37 mouse cellular contexts compared by ENCODE assay signal in genomic region chr8:13393869-13394268, GRCm38 (mm10). TPM values are rescaled to one million over a fixed set of nuclear protein-coding genes. Genes with fewer than 3 reads are reported as not detected.
"Had no signal": no experiment of that assay in that cellular context is flagged by ENCODE, and none has a peak within 500 bp of the region (broad histone marks: within the 10 kb centered on the region; RNA-seq: fewer than 3 reads in every experiment).

No protein-coding gene starts in this region.

- H3K4me3 ChIP-seq: left cerebral cortex, adult 2 months; limb, embryonic 12.5 days; limb, embryonic 13.5 days; liver, embryonic 12.5 days; liver, embryonic 13.5 days; liver, embryonic 15.5 days; lung, embryonic 15.5 days; megakaryocyte, embryonic 14.5 days; midbrain, embryonic 10.5 days; midbrain, embryonic 12.5 days; midbrain, embryonic 13.5 days; midbrain, embryonic 15.5 days; myocyte had no signal

- H3K27me3 ChIP-seq: limb, embryonic 12.5 days; limb, embryonic 13.5 days; liver, embryonic 12.5 days; liver, embryonic 13.5 days; liver, embryonic 15.5 days; lung, embryonic 15.5 days; midbrain, embryonic 12.5 days; midbrain, embryonic 13.5 days; midbrain, embryonic 15.5 days had no signal

- H3K4me1 ChIP-seq: limb, embryonic 12.5 days; limb, embryonic 13.5 days; lung, embryonic 15.5 days; midbrain, embryonic 10.5 days; midbrain, embryonic 12.5 days; midbrain, embryonic 13.5 days; midbrain, embryonic 15.5 days had no signal

- H3K36me3 ChIP-seq: limb, embryonic 12.5 days; limb, embryonic 13.5 days; liver, embryonic 12.5 days; liver, embryonic 13.5 days; liver, embryonic 15.5 days; lung, embryonic 15.5 days; midbrain, embryonic 10.5 days; midbrain, embryonic 12.5 days; midbrain, embryonic 13.5 days; midbrain, embryonic 15.5 days had no signal

- H3K9ac ChIP-seq: limb, embryonic 12.5 days; limb, embryonic 13.5 days; liver, embryonic 12.5 days; liver, embryonic 13.5 days; liver, embryonic 14.5 days; liver, embryonic 15.5 days; liver, postnatal 0 days; lung, embryonic 14.5 days; lung, embryonic 15.5 days; midbrain, embryonic 12.5 days; midbrain, embryonic 13.5 days; midbrain, embryonic 15.5 days had no signal

- H3K9me3 ChIP-seq: limb, embryonic 12.5 days; limb, embryonic 13.5 days; liver, embryonic 12.5 days; liver, embryonic 13.5 days; liver, embryonic 15.5 days; lung, embryonic 15.5 days; midbrain, embryonic 10.5 days; midbrain, embryonic 12.5 days; midbrain, embryonic 13.5 days; midbrain, embryonic 15.5 days had no signal

- ATAC-seq: liver, embryonic 12.5 days; liver, postnatal 0 days; lung, postnatal 0 days; midbrain, embryonic 13.5 days; midbrain, embryonic 15.5 days; midbrain, embryonic 16.5 days had no signal

- H3K27ac ChIP-seq: left cerebral cortex, adult 2 months; limb, embryonic 12.5 days; limb, embryonic 13.5 days; liver, embryonic 12.5 days; liver, embryonic 13.5 days; liver, embryonic 14.5 days; liver, embryonic 15.5 days; lung, embryonic 15.5 days; macrophage; midbrain, embryonic 10.5 days; midbrain, embryonic 12.5 days; midbrain, embryonic 13.5 days; midbrain, embryonic 15.5 days had no signal

- DNase-seq: left cerebral cortex, postnatal 4 days; liver; liver, embryonic 13.5 days; liver, postnatal 0 days; lung, adult 18-20 months; lung, adult 2 months; lung, embryonic 14.5 days; lung, postnatal 10 days; lung, postnatal 14 days; lung, postnatal 36 days; lung, postnatal 4 days; midbrain, embryonic 14.5 days had no signal

- H3K4me2 ChIP-seq: limb, embryonic 12.5 days; limb, embryonic 13.5 days; liver, embryonic 11.5 days; liver, embryonic 12.5 days; liver, embryonic 13.5 days; liver, embryonic 15.5 days; lung, embryonic 14.5 days; lung, embryonic 15.5 days; midbrain, embryonic 11.5 days; midbrain, embryonic 12.5 days; midbrain, embryonic 13.5 days; midbrain, embryonic 15.5 days had no signal

RNA-seq across cellular contexts. Expression of gene Atp4b, which starts 2.8 kb away (rescaled TPM):
- polyA plus RNA-seq: limb, embryonic 11.5 days; limb, embryonic 12.5 days; limb, embryonic 13.5 days; limb, embryonic 14.5 days; liver, adult 2 months; liver, embryonic 11.5 days; liver, embryonic 12.5 days; liver, embryonic 13.5 days; liver, embryonic 14.5 days; liver, embryonic 15.5 days; liver, postnatal 0 days; lung, embryonic 14.5 days; lung, embryonic 15.5 days; lung, embryonic 16.5 days; lung, postnatal 0 days; macrophage; midbrain, embryonic 10.5 days; midbrain, embryonic 12.5 days; midbrain, embryonic 13.5 days; midbrain, embryonic 14.5 days; midbrain, embryonic 15.5 days; midbrain, embryonic 16.5 days; midbrain, postnatal 0 days; myocyte; neural tube, embryonic 11.5 days had no signal

RNA-seq across cellular contexts. Expression of gene Grk1, which starts 11.0 kb away (rescaled TPM):
- polyA plus RNA-seq: limb, embryonic 11.5 days; liver, adult 2 months; liver, embryonic 12.5 days; liver, embryonic 13.5 days; liver, embryonic 15.5 days; liver, embryonic 16.5 days; liver, postnatal 0 days; lung, adult 2 months; lung, embryonic 14.5 days; lung, embryonic 15.5 days; lung, embryonic 16.5 days; lung, postnatal 0 days; macrophage; midbrain, embryonic 10.5 days; midbrain, embryonic 14.5 days; midbrain, embryonic 16.5 days; midbrain, postnatal 0 days; neural tube, embryonic 11.5 days had no signal

RNA-seq across cellular contexts. Expression of gene Tmem255b, which starts 41.1 kb away (rescaled TPM):
- polyA plus RNA-seq: limb, embryonic 11.5 days; liver, embryonic 11.5 days; liver, embryonic 12.5 days; liver, embryonic 13.5 days; liver, embryonic 15.5 days; liver, postnatal 0 days; macrophage; midbrain, embryonic 12.5 days; midbrain, embryonic 13.5 days; myocyte had no signal
